Mouse (Mus musculus): ENCODE data around the gene Trim26.
A peak's percentile ranks its signal among the peaks of the same experiment; 100 is the strongest.
"Not testable (repeated sequence)": the region's sequence is repeated elsewhere in the genome, so short reads cannot be mapped to it uniquely, and the experiment has no call there.

Gene Trim26

DNA sequence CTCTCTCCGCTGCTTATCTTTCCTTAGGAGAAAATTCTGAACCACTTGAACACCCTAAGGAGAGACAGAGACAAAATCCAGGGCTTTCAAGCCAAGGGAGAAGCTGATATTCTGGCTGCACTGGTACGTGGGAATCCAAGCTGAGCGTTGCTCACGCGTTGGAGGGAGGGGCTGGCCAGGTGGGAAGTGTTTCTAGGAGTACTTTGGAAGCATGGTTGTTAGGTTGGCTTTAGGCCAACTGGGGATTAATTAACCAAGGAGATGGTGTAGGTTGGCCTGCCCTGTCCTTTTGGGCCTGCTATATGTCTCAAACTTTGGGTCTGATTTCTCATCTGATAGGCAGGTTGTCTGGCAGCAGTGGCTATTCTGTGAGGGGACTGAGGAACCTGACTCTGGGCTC, 14.3 kb downstream of the Trim26 start:
- DNase-seq (ENCODE audit: low spot score in 2 of 2), result no peak

DNA sequence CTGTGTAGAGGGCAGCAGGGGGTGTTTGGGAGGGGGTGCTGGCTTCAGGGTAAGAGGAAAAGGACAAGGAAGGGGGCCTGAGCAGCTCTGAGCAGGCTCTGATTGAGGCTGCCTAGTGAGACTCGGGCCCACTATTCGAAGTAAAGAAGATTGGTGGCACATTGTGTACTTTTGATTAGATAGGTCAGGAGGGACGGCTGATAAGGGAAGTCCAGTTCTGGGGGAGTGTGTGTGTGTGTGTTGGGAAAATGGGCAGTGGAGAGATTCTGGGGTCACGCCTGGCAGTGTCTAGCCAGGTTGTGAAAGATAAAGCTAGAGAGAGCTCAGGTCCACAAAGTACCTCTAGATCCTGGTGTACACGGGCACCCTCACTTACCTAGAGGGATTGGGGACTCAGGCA, 14.7 kb downstream of the Trim26 start:
- DNase-seq (ENCODE audit: low spot score in 2 of 2), result no peak

DNA sequence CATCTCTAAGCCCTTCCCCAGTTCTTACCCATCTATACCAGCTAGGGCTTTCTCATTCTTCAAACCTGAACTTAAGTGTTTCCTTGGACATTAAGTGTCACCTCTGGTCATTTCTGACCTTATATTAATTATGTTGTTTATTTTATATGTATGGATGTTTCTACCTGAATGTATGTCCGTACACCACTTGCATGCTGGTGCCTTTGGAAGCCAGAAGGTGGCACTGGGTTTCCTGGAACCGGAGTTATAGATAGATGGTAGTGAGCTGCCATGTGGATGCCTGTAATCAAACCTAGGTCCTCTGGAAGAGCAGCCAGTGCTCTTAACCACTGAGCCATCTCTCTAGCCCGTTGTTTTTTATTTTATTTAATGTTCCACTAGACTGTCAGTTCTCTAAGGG, 18.6 kb downstream of the Trim26 start:
- no peak for DNase-seq (ENCODE audit: low spot score in 2 of 2)

DNA sequence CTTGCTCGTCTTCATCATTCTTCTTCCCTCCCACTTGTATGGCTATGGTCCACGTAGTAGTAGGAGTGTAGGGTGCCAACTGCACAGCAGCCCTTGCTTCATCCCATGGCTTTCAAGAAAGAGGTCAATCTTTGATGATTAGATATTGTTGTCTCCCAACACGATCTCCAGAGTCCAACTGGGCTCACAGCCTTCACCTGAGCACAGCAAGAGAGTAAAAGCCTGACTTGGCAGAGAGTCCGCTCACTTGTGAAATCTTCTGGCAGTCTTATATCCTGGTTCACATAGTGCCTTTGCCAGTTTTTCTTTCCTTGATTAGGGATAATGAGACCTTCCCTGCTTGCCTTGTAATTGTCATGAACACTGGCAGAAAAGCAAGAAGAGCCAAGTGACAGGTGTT, 19.3 kb downstream of the Trim26 start:
- no peak for DNase-seq (ENCODE audit: low spot score in 2 of 2)

DNA sequence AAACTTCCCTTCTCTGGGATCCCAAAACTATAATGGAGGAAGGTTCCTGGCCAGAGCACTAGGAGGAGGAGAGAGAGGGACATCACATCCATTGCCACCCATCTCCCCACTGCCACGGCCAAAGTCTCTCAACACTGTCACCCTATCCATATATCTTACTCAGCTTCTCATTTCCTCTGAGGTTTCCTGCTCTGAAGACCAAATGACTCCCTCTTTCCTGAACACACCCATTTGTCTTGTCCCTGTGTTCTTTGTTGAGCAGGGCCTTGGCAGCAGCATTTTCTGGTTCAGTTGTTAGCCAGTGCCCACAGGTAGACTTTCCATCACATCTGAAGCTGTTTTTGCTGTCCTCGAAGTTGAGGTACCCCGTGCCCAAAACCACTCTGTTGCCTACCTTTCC, 21.2 kb downstream of the Trim26 start:
- DNase-seq (ENCODE audit: low spot score in 2 of 2), result no peak

DNA sequence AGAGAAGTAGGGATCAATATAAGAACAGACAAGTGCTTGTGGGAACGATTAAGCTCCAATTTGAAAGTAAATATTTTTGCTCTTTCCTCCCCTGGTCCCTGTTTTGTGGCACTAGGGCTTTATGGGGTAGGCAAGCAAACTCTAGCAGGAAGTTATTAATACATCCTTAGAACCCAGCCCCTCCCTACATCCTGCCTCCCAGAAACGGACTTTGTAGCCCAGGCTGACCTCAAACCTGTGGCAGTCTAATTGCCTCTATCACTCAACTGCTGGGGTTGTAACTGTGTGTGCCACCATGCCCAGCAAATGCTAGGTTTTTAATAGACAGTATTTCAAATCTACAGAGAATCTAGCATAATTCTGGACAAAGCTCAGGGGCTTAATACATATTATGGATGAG, 24.7 kb downstream of the Trim26 start:
- DNase-seq (ENCODE audit: low spot score in 2 of 2), result no peak

DNA sequence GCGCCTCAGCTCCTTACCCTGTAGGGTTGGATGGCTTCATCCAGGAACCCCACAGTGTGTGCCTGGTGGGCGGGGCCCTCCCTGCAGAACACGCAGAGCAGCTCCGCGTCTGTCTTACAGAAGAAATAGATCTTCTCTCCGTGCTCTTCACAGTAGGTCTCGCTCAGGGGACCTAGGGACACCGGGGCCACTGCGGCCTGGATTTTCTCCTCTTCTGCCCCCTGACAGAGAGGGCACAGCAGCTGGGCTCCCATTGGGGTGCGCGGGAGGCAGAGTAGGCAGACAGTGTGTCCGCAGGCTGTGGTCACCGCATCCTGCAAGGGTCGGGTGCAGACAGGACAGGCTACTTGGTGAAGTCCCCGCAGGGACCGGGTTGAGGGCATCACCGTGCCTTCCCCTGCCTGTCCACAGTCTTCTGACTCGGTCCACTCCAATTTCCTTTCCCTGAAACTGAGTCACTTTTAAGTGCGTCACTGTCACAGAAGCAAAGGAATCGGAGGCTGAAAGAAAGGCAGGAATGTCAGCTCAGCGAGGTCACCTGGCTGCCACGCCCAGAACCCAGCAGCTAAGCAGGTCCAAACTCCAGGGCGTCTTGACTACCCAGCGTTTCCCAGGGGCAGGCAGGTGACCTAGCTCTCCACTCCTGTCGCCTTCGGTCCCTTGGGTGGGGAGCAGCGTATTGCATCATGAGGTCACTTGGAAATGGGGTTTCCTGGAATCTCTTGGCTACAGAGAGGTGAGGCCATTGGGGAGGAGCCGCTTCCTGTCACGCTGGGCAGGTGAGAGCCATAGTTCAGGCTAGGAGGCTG, 30.0 kb downstream of the Trim26 start, which contains the start of gene Trim15:
Gene Trim15, minus strand, starts transcription at position 492 of the 809 bp plus-strand sequence.
- DNase-seq (ENCODE audit: low spot score in 2 of 2), result no peak

DNA sequence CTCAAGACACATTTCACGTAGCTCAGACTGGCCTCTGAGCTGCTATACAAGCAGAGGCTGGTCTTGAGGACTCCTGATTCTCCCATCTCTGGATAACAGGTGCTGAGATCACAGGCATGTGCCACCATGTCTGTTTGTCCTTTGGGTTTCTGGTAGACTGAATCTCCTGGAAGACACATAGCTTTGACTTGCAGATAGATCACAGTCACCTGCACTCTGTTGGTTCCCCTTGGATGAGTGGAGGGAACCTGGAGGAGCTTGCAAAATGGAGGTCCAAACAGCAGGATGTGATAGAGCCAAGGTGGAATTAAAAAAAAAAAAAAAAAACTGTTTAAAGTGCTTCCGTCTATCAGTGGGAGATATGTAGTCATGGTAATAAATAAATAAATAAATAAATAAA, 31.9 kb downstream of the Trim26 start:
- DNase-seq (ENCODE audit: low spot score in 2 of 2), result no peak

DNA sequence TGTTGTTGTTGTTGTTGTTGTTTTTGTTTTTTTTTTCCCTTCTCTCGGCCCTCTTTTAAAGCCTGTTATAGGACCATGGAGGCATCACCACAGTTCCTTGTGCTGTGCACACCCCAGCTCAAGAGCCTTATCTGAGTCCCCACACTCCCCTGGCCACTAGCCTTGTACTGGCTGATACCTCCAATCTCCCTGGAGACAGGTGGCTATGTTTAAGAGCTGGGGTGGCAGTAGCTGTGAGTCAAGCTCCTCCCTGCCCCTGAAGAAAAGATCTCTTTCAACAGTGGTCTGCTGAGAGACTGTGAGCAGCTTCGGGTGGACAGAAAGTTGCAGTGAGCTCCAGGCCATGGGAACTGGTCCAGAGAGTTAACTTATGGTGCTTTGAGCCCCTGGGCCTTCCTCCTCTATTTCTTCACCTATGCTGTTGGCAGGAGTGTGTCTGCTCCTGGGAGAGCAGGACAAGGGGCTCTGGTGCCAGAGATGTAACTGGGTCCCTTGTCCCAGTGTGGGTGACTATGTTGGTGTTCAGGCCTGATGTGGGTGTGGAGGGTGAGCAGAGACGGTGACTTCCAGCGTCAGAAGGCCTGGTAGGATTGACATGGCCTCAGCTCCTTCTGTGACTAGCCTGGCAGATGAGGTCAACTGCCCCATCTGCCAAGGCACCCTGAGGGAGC, 32.5 kb downstream of the Trim26 start, which contains the start of gene Trim10:
Gene Trim10, plus strand, starts transcription at position 291 of the 671 bp plus-strand sequence.
- DNase-seq (ENCODE audit: low spot score in 2 of 2), result no peak

DNA sequence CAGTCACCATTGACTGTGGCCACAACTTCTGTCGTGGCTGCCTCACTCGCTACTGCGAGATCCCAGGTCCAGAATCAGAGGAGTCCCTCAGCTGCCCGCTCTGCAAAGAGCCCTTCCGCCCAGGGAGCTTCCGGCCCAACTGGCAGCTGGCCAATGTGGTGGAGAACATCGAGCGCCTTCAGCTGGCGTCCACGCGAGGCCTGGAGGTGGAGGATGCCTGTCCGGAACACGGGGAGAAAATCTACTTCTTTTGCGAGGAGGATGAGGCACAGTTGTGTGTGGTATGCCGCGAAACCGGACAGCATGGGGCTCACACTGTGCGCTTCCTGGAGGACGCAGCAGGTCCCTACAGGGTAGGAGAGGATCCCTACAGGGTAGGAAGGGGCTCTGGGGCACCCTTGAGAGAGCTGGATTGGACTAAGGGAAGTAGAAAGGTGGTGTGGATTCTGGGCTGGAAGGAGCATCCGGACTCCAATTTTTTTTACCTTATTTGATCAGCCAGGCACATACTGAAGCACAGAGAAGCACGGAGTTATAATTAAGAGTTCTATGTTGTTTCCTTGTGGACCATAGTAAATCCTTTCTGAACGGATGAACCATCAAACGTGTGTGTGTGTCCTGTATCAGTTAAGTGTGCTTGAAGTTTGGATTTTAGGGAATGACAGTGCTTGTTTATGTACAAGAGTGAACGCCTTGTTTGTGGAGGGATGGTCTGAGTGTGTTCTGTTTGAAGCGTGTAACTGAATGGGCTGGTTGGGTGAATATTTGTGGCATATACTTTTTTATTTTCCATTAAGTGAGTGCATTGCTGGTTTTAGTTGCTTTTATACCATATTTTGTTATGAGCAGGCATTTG, 33.2 kb downstream of the Trim26 start:
- no peak for DNase-seq (ENCODE audit: low spot score in 2 of 2)

DNA sequence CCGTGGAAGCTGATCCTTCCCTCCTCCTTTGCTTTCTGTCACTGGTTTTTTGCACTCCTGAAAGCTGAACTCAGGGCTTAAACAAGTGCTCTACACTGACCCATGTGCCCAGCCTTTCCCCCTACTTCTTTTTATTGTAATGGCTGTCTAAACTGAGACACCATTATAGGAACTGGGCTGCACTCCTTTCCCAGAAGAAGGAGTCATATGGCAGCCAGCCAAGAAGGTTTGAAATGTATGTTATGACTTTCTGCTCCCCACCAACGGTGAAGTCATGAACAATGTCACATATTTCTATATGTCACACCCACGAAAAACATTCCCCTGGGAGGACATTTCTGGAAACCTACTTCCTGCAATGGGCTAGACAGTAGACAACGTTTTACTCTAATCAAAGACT, 37.7 kb downstream of the Trim26 start:
- no peak for DNase-seq (ENCODE audit: low spot score in 2 of 2)

DNA sequence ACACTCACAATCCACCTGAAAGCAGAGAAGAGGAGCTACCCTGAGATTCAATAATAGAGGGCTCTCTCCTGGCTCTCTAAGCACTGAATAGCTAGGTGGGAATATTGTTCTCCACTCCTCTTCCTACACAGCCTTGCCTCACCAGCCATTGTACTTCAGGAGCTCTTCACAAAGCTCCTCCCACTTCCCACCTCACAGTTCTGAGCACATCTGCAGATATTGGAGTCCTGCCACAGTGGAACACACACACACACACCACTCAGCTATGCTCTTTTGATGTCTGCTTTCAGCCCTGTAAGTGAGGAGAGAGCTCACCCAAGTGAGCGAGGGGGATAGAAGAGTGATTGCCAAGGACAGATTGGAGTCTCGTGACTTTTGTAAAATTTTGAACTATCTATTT, 46.4 kb downstream of the Trim26 start:
- no peak for DNase-seq (ENCODE audit: low spot score in 2 of 2)

DNA sequence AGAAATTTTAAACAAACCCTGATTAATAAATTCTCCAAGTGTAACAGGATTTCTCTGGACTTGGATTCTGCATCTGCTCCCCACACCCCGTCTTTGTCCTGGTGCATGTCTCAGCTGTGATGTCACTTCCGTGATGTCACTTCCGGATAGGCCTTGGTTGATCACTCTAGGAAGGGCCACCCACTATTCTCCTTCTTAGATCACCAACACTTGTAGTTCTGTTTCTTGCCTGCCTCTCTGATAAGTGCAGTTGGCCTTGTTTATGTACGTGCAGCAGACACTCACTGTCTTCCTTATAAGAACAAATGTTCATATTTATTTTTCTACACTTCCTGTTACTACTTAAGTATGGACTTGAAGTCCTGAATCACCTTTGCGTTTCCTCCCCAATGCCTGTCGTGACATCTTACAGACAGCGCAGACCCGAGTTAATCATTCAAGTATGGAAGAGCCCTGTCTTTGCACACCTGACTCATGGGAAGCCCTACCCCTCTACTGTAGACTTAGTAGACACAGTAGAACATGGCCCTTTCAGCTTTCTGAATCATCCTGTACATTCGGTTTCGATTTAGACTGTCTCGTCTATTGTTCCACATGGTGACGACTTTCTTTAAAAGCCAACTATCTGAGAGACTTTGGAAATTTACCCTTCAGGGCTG, 48.3 kb downstream of the Trim26 start:
- DNase-seq (ENCODE audit: low spot score in 2 of 2), result no peak

DNA sequence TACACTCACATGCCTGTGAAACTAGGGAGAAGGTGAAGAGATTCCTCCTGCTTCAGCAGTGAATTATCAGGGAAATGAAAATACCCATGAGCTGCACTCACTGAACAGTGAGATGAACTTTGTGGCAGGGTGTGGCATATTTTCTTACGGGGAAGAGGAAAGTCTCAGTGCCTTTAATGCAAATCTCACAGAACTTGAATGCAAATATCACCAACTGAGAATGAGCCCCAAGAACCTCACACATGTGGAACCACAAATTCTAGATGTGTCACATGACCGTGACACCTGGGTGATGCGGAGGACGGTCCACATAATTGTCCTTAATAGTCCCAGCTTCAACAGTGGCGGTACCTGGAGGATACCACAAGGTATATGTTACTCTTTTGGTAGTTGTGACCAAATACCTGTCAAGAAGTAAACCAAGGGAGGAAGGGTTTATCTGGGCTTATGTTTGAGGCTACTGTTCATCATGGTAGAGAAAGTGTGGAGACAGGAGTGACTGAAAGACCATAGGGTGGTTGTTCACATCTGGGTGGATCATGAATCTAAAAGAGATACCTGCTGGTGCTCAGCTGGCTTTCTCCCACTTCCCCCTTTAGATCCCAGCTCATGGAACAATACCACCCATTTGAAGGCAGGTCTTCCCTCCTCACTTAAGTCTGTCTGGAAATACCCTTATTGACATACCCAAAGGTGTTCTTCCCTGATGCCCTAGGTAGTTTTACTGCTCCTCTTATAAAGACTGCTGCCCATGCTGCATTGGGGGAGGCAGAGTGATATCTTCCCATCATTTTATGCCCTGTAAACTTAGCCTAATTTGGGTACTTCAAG, 53.4 kb downstream of the Trim26 start, which contains the start of gene Trim40:
Gene Trim40, minus strand, starts transcription at position 51 of the 831 bp plus-strand sequence.
- DNase-seq (ENCODE audit: low spot score in 2 of 2), result no peak

DNA sequence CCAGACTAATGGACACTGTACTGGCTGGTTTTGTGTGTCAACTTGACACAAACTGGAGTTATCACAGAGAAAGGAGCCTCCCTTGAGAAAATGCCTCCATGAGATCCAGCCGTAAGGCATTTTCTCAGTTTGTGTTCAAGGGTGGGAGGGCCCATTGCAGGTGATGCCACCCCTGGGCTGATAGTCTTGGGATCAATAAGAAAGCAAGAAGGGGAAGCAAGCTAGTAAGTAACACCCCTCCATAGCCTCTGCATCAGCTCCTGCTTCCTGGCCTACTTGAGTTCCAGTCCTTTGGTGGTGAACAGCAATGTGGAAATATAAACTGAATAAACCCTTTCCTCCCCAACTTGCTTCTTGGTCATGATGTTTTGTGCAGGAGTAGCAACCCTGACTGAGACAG, 54.6 kb downstream of the Trim26 start:
- DNase-seq (ENCODE audit: low spot score in 2 of 2), result not testable (repeated sequence)

DNA sequence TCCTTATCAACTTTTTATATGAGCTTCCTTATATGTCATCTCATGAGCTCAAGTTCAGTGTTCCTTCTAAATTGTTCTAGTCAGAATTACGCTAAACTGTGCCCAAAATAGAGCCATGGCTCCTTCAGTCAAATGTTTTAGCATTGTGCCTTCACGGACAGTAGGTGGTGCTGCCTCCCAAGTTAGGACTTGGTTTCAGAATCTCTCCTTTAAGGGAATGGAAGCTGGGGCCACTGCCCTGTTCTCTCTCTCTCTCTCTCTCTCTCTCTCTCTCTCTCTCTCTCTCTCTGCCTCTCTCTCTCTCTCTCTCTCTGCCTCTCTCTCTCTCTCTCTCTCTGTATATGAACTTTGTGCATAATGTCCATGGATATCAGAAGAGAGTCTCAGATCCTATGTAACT, 55.4 kb downstream of the Trim26 start:
- peak; percentile 11 to 23 for DNase-seq (ENCODE audit: low spot score in 2 of 2)

DNA sequence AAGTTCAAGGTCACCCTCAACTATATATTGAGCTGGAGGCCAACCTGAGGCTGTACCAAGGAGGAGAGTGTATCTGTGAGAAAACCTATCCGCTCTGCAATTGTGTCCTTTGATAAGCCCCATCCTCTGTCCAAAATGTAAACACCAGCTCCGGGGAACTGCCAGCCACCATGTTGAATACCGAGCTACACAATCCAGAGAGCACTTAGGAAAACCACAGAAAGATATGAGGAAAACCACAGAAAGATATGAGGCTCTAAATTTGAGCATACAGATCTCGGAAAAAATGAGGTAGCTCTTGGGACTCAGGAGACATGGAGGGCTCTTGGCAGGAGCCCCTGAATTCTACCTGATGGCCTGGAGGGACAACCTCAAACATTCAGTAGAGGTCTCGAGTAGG, 56.5 kb downstream of the Trim26 start:
- no peak for DNase-seq (ENCODE audit: low spot score in 2 of 2)

DNA sequence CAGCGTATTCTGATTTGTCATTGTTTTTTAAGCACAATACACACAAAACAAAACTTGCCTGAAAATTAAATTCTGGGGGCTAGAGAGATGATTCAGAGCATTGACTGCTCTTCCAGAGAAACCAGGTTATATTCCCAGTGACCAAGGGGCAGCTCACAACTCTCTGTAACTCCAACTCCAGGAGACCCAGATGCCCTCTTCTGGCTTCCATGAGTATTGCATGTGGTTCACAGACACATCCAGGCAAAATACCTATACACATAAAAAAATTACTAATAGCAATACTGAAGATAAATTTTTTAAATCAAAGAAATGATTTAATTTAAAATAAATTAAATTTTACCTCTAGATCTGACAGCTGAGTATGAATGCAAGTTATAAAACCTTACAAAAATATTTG, 59.6 kb downstream of the Trim26 start:
- DNase-seq (ENCODE audit: low spot score in 2 of 2), result no peak

DNA sequence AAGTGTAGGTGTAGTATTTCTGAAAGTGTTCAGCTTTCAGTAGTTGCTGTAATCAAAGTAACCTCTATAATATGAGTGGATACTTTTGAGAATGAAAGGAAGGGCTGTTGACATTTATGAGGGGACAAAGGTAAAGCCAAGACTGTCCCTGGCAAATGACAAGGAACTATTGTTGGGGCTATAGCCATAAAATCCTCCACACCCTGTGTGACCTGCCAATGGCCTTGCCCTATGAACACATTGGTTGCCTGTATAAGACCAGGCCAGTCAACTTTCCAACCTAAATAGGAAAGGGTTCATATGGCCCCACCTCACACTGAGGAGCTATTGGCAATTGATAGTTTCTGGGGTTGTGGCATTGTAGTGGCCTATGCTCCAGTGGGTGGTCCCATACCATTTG, 60.1 kb downstream of the Trim26 start:
- DNase-seq (ENCODE audit: low spot score in 2 of 2), result no peak

DNA sequence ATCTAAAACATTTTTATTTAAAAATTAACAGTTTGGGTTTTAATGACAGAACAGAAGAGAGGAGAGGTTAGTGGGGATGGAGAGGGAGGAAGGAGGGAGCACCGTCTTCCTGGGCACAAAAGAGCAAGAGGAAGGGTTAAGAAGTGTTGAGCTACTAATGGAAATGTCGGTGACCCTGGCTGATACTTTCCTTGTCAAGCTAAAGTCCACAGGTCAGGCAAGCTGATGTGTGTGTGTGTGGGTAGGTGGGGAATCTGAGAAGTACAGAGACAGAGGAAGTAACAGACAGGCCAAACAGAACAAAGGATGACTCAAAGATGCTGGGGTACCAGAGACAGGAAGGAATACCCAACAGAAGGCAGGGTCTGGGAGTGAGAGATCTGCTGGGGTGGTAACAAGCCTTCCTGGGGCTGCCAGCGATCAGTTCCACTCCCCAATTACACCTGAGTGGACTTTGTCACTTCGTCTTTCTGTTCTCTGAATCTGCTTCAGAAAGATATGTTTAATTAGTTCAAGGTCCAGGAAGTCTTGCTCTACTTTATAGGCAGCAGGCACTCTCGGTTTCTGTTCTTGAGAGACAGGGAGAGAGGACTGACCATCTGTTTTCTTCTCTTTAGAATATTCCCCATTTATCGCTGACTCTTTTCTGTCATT, 60.7 kb downstream of the Trim26 start, which contains the start of gene Trim31:
Gene Trim31, plus strand, starts transcription at position 567 of the 654 bp plus-strand sequence.
- no peak for DNase-seq (ENCODE audit: low spot score in 2 of 2)
